Comparison of ENCODE assay signal across 8 mouse cellular contexts in genomic region chr4:45013031-45013431, GRCm38 (mm10). TPM values are rescaled to one million over a fixed set of nuclear protein-coding genes. Genes with fewer than 3 reads are reported as not detected.
A peak's percentile ranks its signal among the peaks of the same experiment; 100 is the strongest.
DNase-seq lines count a peak whose midpoint lies in the region; ATAC-seq and TF ChIP-seq lines count a peak whose summit lies in the region.

No protein-coding gene starts in this region.

- no peak for TF ChIP-seq CTCF in C2C12 (IDR thresholded peaks at IDR 0.05; ENCODE audit: control insufficient read depth, insufficient read depth, insufficient read length)

- H3K9ac ChIP-seq in limb, embryonic 11.5 days (ENCODE audit: low read length) = peak overlapping the region; percentile 57
- peak overlapping the region; percentile 81 for H3K9ac ChIP-seq in neural tube, embryonic 13.5 days

- peak overlapping the region; percentile 63 for H3ac ChIP-seq in C2C12 (ENCODE audit: control insufficient read depth, insufficient read length, low read depth)

- peak overlapping the region; percentile 87 for H3K27ac ChIP-seq in forebrain, embryonic 10.5 days
- H3K27ac ChIP-seq in limb, embryonic 11.5 days (replicated peaks; ENCODE audit: low read depth, low read length) = 0 out of 2 replicates have a peak overlapping the region, but pooled peaks have one; percentile 9
- peak overlapping the region; percentile 76 for H3K27ac ChIP-seq in neural tube, embryonic 13.5 days (replicated peaks)

- H3K79me3 ChIP-seq in C2C12 (ENCODE audit: low read depth) = peaks cover 18% of the 10 kb centered on the region

- H3K4me2 ChIP-seq in limb, embryonic 11.5 days (ENCODE audit: low read depth, severe bottlenecking) = peak overlapping the region; percentile 47
- H3K4me2 ChIP-seq in neural tube, embryonic 13.5 days = peak overlapping the region; percentile 79

- H3K9me3 ChIP-seq in forebrain, embryonic 10.5 days = no peaks in the 10 kb centered on the region
- no peaks in the 10 kb centered on the region for H3K9me3 ChIP-seq in limb, embryonic 11.5 days (ENCODE audit: control insufficient read depth, low read length)
- H3K9me3 ChIP-seq in neural tube, embryonic 13.5 days = no peaks in the 10 kb centered on the region

- WGBS in forebrain, embryonic 10.5 days = 3% methylated on average over 13 of the region's 13 CpGs
- under 1% methylated on average over 13 of the region's 13 CpGs for WGBS in limb, embryonic 11.5 days
- 2% methylated on average over 13 of the region's 13 CpGs for WGBS in neural tube, embryonic 13.5 days

- H3K4me1 ChIP-seq in forebrain, embryonic 10.5 days = peaks cover 31% of the 10 kb centered on the region
- peaks cover 6% of the 10 kb centered on the region for H3K4me1 ChIP-seq in limb, embryonic 11.5 days (ENCODE audit: control insufficient read depth, insufficient read depth, low read length)
- peaks cover 27% of the 10 kb centered on the region for H3K4me1 ChIP-seq in neural tube, embryonic 13.5 days (replicated peaks)

- ATAC-seq in limb, embryonic 11.5 days (ENCODE audit: insufficient number of reproducible peaks, low FRiP score, low TSS enrichment, low read depth) = no peak
- ATAC-seq in neural tube, embryonic 13.5 days (ENCODE audit: low read depth) = no peak

- no peaks in the 10 kb centered on the region for H3K27me3 ChIP-seq in C2C12 (ENCODE audit: control insufficient read depth, insufficient read depth, insufficient read length)
- no peaks in the 10 kb centered on the region for H3K27me3 ChIP-seq in forebrain, embryonic 10.5 days (ENCODE audit: poor library complexity, severe bottlenecking)
- H3K27me3 ChIP-seq in limb, embryonic 11.5 days (ENCODE audit: control insufficient read depth, insufficient read depth, low read length) = no peaks in the 10 kb centered on the region
- H3K27me3 ChIP-seq in neural tube, embryonic 13.5 days = no peaks in the 10 kb centered on the region

- peaks cover 28% of the 10 kb centered on the region for H3K79me2 ChIP-seq in C2C12 (ENCODE audit: control insufficient read depth, insufficient read depth)

- no peaks in the 10 kb centered on the region for H3K36me3 ChIP-seq in C2C12 (ENCODE audit: control insufficient read depth, insufficient read depth)
- peaks cover under 1% of the 10 kb centered on the region; the same call in 1 of the 2 replicates for H3K36me3 ChIP-seq in forebrain, embryonic 10.5 days (replicated peaks)
- no peaks in the 10 kb centered on the region for H3K36me3 ChIP-seq in limb, embryonic 11.5 days (ENCODE audit: control insufficient read depth, insufficient read depth, low read length)
- H3K36me3 ChIP-seq in neural tube, embryonic 13.5 days = no peaks in the 10 kb centered on the region

- DNase-seq in embryo, embryonic 11 days = peak; percentile 14
- DNase-seq in embryo, embryonic 10 days (ENCODE audit: low spot score) = no peak
- DNase-seq in forebrain, embryonic 10.5 days (ENCODE audit: extremely low spot score, low spot score) = no peak
- DNase-seq in limb, embryonic 11.5 days (ENCODE audit: low spot score) = no peak
- no peak for DNase-seq in layer of hippocampus, postnatal 36 days
- DNase-seq in Muller cell, postnatal 12 days (ENCODE audit: inconsistent ontology term) = no peak

- H3K4me3 ChIP-seq in C2C12 (ENCODE audit: insufficient read depth, poor library complexity, severe bottlenecking) = peak overlapping the region; percentile 71
- H3K4me3 ChIP-seq in forebrain, embryonic 10.5 days = peak overlapping the region; percentile 83
- peak overlapping the region; percentile 64 for H3K4me3 ChIP-seq in limb, embryonic 11.5 days (ENCODE audit: low read depth, low read length)
- H3K4me3 ChIP-seq in neural tube, embryonic 13.5 days = peak overlapping the region; percentile 69

TF ChIP-seq in C2C12, 6 proteins besides CTCF, POLR2A, EP300 and RAD21:
- no peak for TF ChIP-seq MYOD1 (IDR thresholded peaks at IDR 0.05; ENCODE audit: control insufficient read depth, insufficient read length, low read depth)
- no peak for TF ChIP-seq USF1 (IDR thresholded peaks at IDR 0.05; ENCODE audit: low read depth)
- no peak for TF ChIP-seq MAX (IDR thresholded peaks at IDR 0.05)
- no peak for TF ChIP-seq FOSL1 (IDR thresholded peaks at IDR 0.05; ENCODE audit: insufficient read depth, low read length, poor library complexity, severe bottlenecking)
TF ChIP-seq in C2C12: peak in this region for 0.

RNA-seq across cellular contexts. Expression of gene Zbtb5, which starts 0.8 kb away (rescaled TPM):
- polyA plus RNA-seq in C2C12 (2012; fragmentation: generic; extraction: Trizol) = 4.7 TPM
- polyA plus RNA-seq in forebrain, embryonic 10.5 days (2016; fragmentation: Nextera tagmentation; extraction: Ambion mirVana) = 36.5 and 37.6 TPM in 2 replicates
- 41.1 and 41.8 TPM in 2 replicates for polyA plus RNA-seq in limb, embryonic 11.5 days (2014; fragmentation: Nextera tagmentation; extraction: Ambion mirVana)
- 35.6 and 42.4 TPM in 2 replicates for polyA plus RNA-seq in neural tube, embryonic 13.5 days (2015; fragmentation: Nextera tagmentation; extraction: Ambion mirVana)
- 10 to 100 TPM in 1 of 2 experiments, 1 to 10 TPM in 1; 9.7 to 10.3 TPM for total RNA-seq in layer of hippocampus, postnatal 36 days (2021)

RNA-seq across cellular contexts. Expression of gene Polr1e, which starts 5.4 kb away (rescaled TPM):
- 29.0 TPM for polyA plus RNA-seq in C2C12 (2012; fragmentation: generic; extraction: Trizol)
- 64.8 and 71.4 TPM in 2 replicates for polyA plus RNA-seq in forebrain, embryonic 10.5 days (2016; fragmentation: Nextera tagmentation; extraction: Ambion mirVana)
- polyA plus RNA-seq in limb, embryonic 11.5 days (2014; fragmentation: Nextera tagmentation; extraction: Ambion mirVana) = 56.3 and 67.3 TPM in 2 replicates
- polyA plus RNA-seq in neural tube, embryonic 13.5 days (2015; fragmentation: Nextera tagmentation; extraction: Ambion mirVana) = 33.0 and 45.1 TPM in 2 replicates
- 10 to 100 TPM; 12.0 to 12.6 TPM for total RNA-seq in layer of hippocampus, postnatal 36 days (2021)

RNA-seq across cellular contexts. Expression of gene Grhpr, which starts 31.8 kb away (rescaled TPM):
- polyA plus RNA-seq in C2C12 (2012; fragmentation: generic; extraction: Trizol) = 24.0 TPM
- 65.4 and 73.4 TPM in 2 replicates for polyA plus RNA-seq in forebrain, embryonic 10.5 days (2016; fragmentation: Nextera tagmentation; extraction: Ambion mirVana)
- 61.5 and 70.7 TPM in 2 replicates for polyA plus RNA-seq in limb, embryonic 11.5 days (2014; fragmentation: Nextera tagmentation; extraction: Ambion mirVana)
- polyA plus RNA-seq in neural tube, embryonic 13.5 days (2015; fragmentation: Nextera tagmentation; extraction: Ambion mirVana) = 27.2 and 29.7 TPM in 2 replicates
- total RNA-seq in layer of hippocampus, postnatal 36 days (2021) = 10 to 100 TPM; 24.5 to 27.0 TPM

Comparison
In these comparisons a context has a peak if more than half of its experiments do, and no peak if none do; other contexts are left out.
1. H3K27ac ChIP-seq: peak in every context shown above with its lines; median percentile 87 in forebrain, embryonic 10.5 days; 76 in neural tube, embryonic 13.5 days; 9 in limb, embryonic 11.5 days.